ENCODE assay signal across 8 mouse cellular contexts in genomic region chr7:73584009-73584995, GRCm38 (mm10). TPM values are rescaled to one million over a fixed set of nuclear protein-coding genes. Genes with fewer than 3 reads are reported as not detected.
A peak's percentile ranks its signal among the peaks of the same experiment; 100 is the strongest.
DNase-seq lines count a peak whose midpoint lies in the region; ATAC-seq and TF ChIP-seq lines count a peak whose summit lies in the region.

No protein-coding gene starts in this region.

- peak; percentile 32 for DNase-seq in neural tube, embryonic 11.5 days (ENCODE audit: low spot score)
- DNase-seq in neural tube, embryonic 10.5 days (ENCODE audit: extremely low spot score, low spot score) = no peak
- DNase-seq in adrenal gland, postnatal 25 days = peak; percentile 46
- peak; percentile 59 for DNase-seq in lung, adult 2 months
- no peak for DNase-seq in frontal cortex, postnatal 14 days (ENCODE audit: low spot score in 2 of 2)

- no peaks in the 10 kb centered on the region; the same call in 1 of the 2 replicates for H3K4me1 ChIP-seq in neural tube, embryonic 11.5 days (ENCODE audit: control insufficient read depth, insufficient read depth, low read length)
- peaks cover 21% of the 10 kb centered on the region for H3K4me1 ChIP-seq in intestine, postnatal 0 days (replicated peaks; ENCODE audit: control insufficient read depth, insufficient read depth, low read length)
- H3K4me1 ChIP-seq in lung, adult 2 months (ENCODE audit: control insufficient read depth, insufficient read depth, low read length) = peaks cover 30% of the 10 kb centered on the region
- H3K4me1 ChIP-seq in neural tube, embryonic 14.5 days (ENCODE audit: control insufficient read depth, insufficient read depth, low read length) = no peaks in the 10 kb centered on the region

- H3K27me3 ChIP-seq in neural tube, embryonic 11.5 days (ENCODE audit: control insufficient read depth, insufficient read depth, low read length) = no peaks in the 10 kb centered on the region
- no peaks in the 10 kb centered on the region for H3K27me3 ChIP-seq in intestine, postnatal 0 days (replicated peaks; ENCODE audit: control insufficient read depth, insufficient read depth, low read length)
- no peaks in the 10 kb centered on the region for H3K27me3 ChIP-seq in neural tube, embryonic 14.5 days (ENCODE audit: control insufficient read depth, insufficient read depth, low read length)

- TF ChIP-seq POLR2A in lung, adult 2 months (IDR thresholded peaks at IDR 0.05; ENCODE audit: borderline replicate concordance, extremely low read depth, low read depth, low read length) = no peak

- H3K4me2 ChIP-seq in neural tube, embryonic 11.5 days (ENCODE audit: low read depth) = no peak overlapping the region
- H3K4me2 ChIP-seq in intestine, postnatal 0 days (replicated peaks; ENCODE audit: low read depth) = peak overlapping the region; percentile 24; the same call in 1 of the 2 replicates
- no peak overlapping the region for H3K4me2 ChIP-seq in neural tube, embryonic 14.5 days (ENCODE audit: low read depth, low read length)

- no peak overlapping the region for H3K4me3 ChIP-seq in neural tube, embryonic 11.5 days (ENCODE audit: low read depth, low read length)
- no peak overlapping the region for H3K4me3 ChIP-seq in intestine, postnatal 0 days (ENCODE audit: low read depth, low read length)
- no peak overlapping the region for H3K4me3 ChIP-seq in lung, adult 2 months (replicated peaks; ENCODE audit: extremely low read depth, low read depth, low read length)
- H3K4me3 ChIP-seq in neural tube, embryonic 14.5 days (ENCODE audit: low read depth, low read length) = no peak overlapping the region

- peak overlapping the region; percentile 69; the same call in 1 of the 2 replicates for H3K27ac ChIP-seq in neural tube, embryonic 11.5 days (ENCODE audit: low read depth, low read length)
- H3K27ac ChIP-seq in intestine, postnatal 0 days (ENCODE audit: low read depth, low read length) = peak overlapping the region; percentile 65
- peak overlapping the region; percentile 73 for H3K27ac ChIP-seq in neural tube, embryonic 14.5 days (ENCODE audit: low read depth, low read length)

- no peak overlapping the region for H3K9ac ChIP-seq in neural tube, embryonic 11.5 days (ENCODE audit: low read length)
- no peak overlapping the region for H3K9ac ChIP-seq in intestine, postnatal 0 days (ENCODE audit: low read depth, low read length)
- H3K9ac ChIP-seq in neural tube, embryonic 14.5 days (replicated peaks; ENCODE audit: low read depth, low read length) = no peak overlapping the region

- 55% methylated on average over 13 of the region's 13 CpGs for WGBS in neural tube, embryonic 11.5 days
- 13% methylated on average over 13 of the region's 13 CpGs for whole genome bisulfite sequencing in intestine, postnatal 0 days
- 10% methylated on average over 13 of the region's 13 CpGs for WGBS in lung, adult 2 months
- WGBS in neural tube, embryonic 14.5 days = 36% methylated on average over 13 of the region's 13 CpGs

- H3K36me3 ChIP-seq in neural tube, embryonic 11.5 days (ENCODE audit: control insufficient read depth, insufficient read depth, low read length) = no peaks in the 10 kb centered on the region
- H3K36me3 ChIP-seq in intestine, postnatal 0 days (ENCODE audit: control insufficient read depth, insufficient read depth) = no peaks in the 10 kb centered on the region
- H3K36me3 ChIP-seq in neural tube, embryonic 14.5 days (ENCODE audit: control insufficient read depth, insufficient read depth, low read length) = no peaks in the 10 kb centered on the region

- no peaks in the 10 kb centered on the region for H3K9me3 ChIP-seq in neural tube, embryonic 11.5 days (ENCODE audit: control insufficient read depth, low read length)
- no peaks in the 10 kb centered on the region for H3K9me3 ChIP-seq in intestine, postnatal 0 days (ENCODE audit: control insufficient read depth)
- no peaks in the 10 kb centered on the region for H3K9me3 ChIP-seq in neural tube, embryonic 14.5 days (ENCODE audit: control insufficient read depth, low read length)

- ATAC-seq in neural tube, embryonic 11.5 days (ENCODE audit: insufficient read depth, low FRiP score, low TSS enrichment) = no peak
- ATAC-seq in granulocyte monocyte progenitor cell, adult 5-6 weeks (replicated peaks; ENCODE audit: poor library complexity, severe bottlenecking) = peak; percentile 60
- no peak for ATAC-seq in intestine, postnatal 0 days
- ATAC-seq in neural tube, embryonic 14.5 days (ENCODE audit: low read depth) = peak; percentile 57; the same call in 1 of the 2 replicates

- no peak for TF ChIP-seq CTCF in intestine, postnatal 0 days (IDR thresholded peaks at IDR 0.05; ENCODE audit: low read depth)
- no peak for TF ChIP-seq CTCF in lung, adult 2 months (IDR thresholded peaks at IDR 0.05; ENCODE audit: insufficient read depth, low read length)

RNA-seq across cellular contexts. Expression of gene Chd2, which starts 42.7 kb away (rescaled TPM):
- polyA plus RNA-seq in neural tube, embryonic 11.5 days (2014; fragmentation: Nextera tagmentation; extraction: Ambion mirVana) = 43.7 and 44.7 TPM in 2 replicates
- 50.0 and 57.4 TPM in 2 replicates for total RNA-seq in adrenal gland, postnatal 25 days (2021)
- total RNA-seq in granulocyte monocyte progenitor cell, adult 5-6 weeks (2014; fragmentation: Nextera tagmentation) = 42.3 and 47.5 TPM in 2 replicates
- 93.8 and 118 TPM in 2 replicates for total RNA-seq in granulocyte monocyte progenitor cell, adult 5-6 weeks (2017)
- polyA plus RNA-seq in intestine, postnatal 0 days (2015; fragmentation: Nextera tagmentation; extraction: Ambion mirVana) = 19.3 and 25.4 TPM in 2 replicates
- polyA plus RNA-seq in lung, adult 2 months (2012; rRNA removed) = 41.0 and 48.5 TPM in 2 replicates
- 41.8 and 45.5 TPM in 2 replicates for polyA plus RNA-seq in neural tube, embryonic 14.5 days (2014; fragmentation: Nextera tagmentation; extraction: Ambion mirVana)

Comparison
In these comparisons a context has a peak if more than half of its experiments do, and no peak if none do; other contexts are left out.
1. ATAC-seq: peak in granulocyte monocyte progenitor cell, adult 5-6 weeks (single experiment) and neural tube, embryonic 14.5 days (single experiment); none in neural tube, embryonic 11.5 days (single experiment) and intestine, postnatal 0 days (single experiment).
2. DNase-seq: peak in neural tube, embryonic 11.5 days (single experiment), adrenal gland, postnatal 25 days (single experiment) and lung, adult 2 months (single experiment); none in neural tube, embryonic 10.5 days (single experiment) and frontal cortex, postnatal 14 days (0 of 2).
3. Peak in every context shown above with its lines, with median percentiles within 50 percentile points of each other: H3K27ac ChIP-seq.